Mouse (Mus musculus): ENCODE results near the gene Dcaf17.

Gene Dcaf17

DNA sequence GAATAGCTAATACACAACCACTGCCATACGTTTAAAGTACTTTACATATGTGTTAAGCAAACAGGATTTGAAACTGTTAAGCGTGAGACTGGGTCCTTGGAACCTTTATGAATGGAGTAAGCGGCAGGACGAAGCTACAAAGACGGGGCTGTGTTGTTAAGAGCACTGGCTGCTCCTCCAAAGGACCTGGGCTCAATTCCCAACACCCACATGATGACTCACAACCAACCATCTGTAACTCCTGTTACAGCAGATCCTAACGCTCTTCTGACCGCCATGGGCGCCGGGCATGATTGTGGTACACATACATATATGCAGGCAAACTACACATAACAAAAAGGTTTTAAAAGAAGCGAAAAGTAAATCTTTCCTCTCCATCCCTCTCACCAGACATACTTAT lies 65.7 kb downstream of the Dcaf17 start:
- in situ Hi-C loops (cut with MboI, MseI) = no loop called here

DNA sequence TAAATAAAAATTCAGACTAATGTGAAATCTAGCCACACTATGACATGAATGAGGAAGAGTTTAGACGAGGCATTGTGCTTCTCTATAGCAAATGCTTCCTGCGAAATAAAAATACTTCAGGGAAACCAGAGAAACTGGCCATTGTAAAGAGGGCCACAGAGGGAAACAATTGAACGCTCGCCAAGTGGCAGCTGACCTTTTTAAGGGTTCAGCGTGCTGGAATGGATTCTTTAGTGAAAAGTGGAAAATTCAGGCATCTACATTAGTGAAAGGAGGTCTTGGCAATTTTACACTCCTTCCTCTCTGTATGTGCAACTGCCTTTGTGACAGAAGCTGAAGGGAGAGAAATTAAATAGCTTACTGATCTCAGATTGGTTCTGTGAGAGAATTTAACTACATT lies 66.3 kb downstream of the Dcaf17 start:
- in situ Hi-C loops (cut with MboI, MseI) = no loop called here

DNA sequence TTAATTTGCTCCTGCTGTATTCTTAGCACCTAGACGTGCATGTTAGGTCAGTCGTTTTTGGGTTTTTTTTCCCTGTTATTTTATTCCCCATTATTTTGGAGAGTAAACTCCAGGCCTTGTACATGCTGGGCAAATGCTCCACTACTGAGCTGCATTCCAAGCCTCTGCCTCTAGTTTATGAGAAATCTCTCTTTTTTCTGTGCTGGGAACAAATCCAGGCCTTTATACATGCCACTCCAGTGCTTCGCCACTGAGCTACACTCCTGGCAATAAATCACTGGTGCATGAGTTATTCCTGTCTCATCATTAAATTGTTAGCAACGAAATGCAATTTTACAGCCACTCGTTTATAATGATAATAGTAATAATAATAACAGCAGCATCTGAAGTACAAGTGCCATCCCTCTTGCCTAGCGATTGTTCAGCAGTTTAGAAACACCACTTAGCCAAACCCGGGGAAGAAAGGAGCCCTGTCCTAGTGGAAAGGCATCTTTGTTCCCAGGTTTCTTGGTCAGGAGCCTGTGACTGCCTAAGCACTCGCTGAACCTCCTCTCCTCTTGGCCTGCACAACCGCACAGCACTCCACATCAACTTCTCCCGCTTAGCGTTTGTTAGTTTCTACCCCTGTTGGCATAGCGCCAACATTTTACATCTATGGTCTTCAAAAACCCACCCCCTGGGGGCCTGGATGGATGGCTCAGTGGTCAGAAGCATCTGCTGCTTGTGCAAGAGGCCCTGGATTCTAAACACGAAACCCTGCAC lies 67.3 kb downstream of the Dcaf17 start:
- in situ Hi-C loops (cut with MboI, MseI) = no loop called here

DNA sequence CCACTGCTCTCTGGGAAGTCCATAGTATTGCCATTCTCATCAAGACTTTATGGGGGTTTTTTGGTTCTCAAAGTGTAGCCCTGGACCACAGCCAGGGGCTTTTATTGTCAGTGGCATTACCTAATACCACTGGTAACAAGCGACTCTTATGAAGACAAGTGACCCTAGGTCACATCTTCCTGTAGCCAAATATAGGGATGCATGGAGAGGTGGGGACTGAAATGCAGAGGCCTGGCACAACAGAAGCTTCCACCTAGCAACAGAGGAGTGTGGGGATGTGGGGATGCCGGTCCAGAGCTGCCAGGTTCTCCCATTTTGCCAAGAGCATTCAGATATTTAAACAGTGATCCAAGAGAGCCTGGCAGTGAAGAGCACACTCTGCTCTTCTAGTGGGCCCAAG lies 68.5 kb downstream of the Dcaf17 start:
- in situ Hi-C loops (cut with MboI, MseI) = no loop called here

DNA sequence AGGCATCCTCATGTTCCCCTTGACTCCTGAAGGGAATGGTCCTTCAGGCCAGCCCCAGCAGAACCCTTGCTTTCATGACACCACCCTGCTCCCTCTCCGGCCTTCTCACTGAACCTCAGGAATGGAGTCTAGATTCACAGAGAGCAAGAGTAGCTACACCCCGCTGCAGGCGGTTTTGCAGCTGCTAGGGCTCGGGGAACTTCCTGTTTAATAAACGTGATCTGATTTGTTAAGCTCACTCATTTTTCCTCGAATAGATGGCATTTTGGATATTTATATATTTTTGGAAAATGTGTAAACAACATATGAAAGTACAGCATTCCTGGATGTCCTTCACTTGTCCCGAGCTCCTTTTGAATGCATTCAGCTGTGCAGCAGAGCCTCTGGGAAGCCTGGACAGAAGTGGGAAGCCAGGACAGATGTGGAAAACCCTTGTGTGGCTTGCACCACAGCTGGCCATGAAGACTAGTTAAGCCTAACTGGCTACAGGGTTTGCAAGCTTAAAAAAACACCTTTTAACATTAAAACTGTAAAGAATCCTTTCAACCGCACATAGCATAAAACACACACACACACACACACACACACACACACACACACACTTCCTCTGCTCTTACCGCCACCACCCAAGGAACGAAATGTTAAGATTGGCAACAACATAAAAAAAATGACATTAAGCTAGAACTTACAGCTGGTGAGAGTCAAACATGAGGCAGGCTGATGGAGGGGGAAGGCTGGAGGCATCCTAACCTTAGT lies 72.8 kb downstream of the Dcaf17 start:
- in situ Hi-C loops (cut with MboI, MseI) = no loop called here

DNA sequence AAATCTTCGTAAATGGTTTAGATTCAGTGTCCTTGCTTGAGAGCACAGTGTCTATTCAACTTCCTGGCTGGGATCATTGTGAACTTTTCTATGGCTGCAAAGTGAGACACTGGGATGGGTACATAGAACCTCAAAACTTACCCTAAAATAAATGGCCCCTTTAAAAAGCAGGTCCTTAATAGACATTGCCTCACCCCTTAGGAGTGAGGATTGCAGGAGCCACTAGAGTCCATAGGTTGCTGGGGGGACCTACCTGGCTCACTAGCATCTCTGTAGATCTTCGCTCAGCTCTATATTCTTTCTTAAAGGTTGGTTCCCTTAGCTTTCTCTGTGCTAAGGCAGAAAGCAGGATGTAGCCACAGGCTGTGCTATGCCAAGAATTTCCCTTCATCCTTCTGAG lies 75.2 kb downstream of the Dcaf17 start:
- in situ Hi-C loops (cut with MboI, MseI) = no loop called here

DNA sequence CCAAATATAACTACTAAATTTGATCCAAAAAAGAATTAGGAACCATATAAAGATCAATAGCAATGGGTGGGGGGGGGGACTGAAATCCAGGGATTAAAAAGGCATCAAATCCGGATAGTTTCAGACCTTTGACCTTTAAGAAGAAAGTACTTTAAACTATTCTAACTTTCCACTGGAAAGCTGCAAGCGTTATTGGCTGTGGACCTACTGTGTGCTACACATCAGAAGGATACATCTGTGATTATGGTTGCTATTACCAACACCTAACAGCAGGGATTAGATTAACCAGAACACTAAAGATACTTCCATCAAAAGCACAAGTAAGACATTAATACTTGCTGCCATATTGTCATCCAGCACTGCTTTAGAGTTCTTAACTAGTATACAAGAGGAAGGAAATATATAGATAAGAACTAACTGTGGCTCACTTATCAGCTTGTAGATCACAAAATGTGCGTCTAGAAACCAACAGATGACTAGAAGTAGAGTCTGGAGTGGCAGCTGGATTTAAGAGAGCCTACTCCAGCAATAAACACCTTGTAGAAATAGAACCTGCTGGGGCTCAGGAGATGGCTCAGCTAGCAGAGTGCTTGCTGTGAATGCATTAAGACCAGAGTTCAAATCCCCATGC lies 76.9 kb downstream of the Dcaf17 start:
- in situ Hi-C loops (cut with MboI, MseI) = no loop called here

DNA sequence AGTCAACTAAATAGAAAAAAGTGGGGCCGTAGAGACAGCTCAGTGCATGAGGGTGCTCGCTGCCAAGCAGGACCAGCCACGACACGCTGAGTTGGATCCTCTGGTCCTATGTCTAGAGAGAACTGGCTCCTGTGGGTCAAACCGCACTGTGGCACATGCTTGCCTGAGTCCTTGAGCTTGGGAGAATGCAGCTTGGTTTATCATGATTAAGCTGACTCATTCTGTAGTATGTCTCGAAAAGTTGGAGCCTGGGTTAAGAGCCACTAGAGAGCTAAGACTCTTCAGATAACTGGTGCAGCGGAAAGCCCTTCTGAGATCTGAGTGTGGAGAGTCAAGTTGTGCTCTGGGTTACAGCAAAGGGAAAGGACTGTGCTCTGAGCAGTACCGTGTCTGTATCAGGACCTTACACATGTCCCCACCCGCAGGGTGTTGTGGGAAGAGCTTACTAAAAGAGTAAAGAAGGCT lies 78.9 kb downstream of the Dcaf17 start:
- in situ Hi-C loops (cut with MboI, MseI) = no loop called here

DNA sequence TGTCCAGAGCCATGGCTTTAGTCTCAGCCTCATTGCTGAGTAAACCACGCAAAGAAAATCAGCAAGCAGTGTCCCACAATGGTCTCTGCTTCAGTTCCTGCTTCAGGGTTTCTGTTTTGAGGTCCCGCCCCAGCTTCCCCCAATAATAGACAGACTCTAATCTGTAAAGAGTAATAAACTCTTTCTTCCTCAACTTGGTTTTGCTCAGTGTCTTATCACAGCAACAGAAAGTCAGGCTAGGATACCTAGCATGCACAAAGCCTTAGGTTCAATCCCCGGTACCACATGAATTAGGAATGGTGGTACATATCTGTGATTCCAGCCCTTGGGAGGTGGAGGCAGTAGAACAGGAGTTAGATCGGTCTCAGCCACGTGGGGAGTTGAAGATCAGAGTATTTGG lies 79.7 kb downstream of the Dcaf17 start:
- in situ Hi-C loops (cut with MboI, MseI) = no loop called here

DNA sequence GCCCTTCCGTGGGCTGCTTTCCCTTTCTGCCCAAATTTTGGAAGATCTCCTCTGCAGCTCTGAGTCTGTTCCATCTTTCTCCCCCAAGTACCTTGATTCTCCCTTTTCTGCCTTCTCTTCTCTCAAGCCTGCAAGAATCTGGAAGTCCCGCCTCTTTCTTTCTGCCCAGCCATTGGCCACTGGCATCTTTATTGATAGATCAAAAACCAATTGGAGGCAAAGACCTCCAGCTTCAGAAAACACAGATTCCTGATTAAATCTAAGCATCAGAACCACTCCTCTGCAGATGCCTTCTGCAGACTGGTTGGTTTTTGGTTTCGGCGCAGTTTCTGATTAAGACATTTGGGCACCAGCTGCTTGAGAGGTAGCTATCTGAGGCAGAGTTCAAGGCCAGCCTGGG lies 85.5 kb downstream of the Dcaf17 start:
- in situ Hi-C loops (cut with MboI, MseI) = no loop called here

DNA sequence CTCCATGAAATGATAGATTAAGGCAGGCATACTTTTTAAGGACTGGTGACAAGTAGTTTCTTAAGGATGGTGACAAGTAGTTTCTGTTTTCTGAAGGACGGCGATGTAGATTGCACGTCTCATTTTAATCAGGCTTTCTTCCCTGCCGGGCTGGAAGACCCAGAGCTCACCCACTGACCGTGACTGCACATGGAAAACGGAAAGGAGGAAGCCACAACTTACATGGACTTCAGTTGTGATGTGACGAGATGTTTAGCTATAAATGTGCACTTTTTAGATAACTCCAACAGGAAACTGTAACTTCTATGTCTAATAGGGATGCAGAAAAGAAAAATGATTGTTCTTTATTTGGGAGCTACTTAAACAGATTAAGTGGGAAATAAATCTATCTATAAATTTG lies 87.3 kb downstream of the Dcaf17 start:
- in situ Hi-C loops (cut with MboI, MseI) = no loop called here

DNA sequence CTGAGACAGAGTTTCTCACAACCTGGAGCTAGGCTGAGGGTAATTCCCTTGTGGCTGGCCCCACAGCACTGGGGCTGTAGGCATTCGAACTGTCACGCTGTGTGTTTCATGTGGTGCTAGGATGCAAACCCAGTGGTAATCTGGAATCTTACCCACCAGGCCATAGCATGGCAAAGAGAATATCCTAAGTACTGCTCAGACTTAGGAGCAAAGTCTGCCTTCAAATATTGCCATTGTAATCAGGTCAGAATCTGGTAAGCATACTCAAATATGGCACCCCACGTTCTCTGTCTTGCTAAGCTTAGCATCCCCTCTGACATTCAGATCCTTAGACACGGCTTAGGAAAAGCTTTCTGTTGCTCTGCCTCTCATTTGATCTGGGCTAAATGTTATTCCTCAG lies 90.7 kb downstream of the Dcaf17 start:
- in situ Hi-C loops (cut with MboI, MseI) = no loop called here

DNA sequence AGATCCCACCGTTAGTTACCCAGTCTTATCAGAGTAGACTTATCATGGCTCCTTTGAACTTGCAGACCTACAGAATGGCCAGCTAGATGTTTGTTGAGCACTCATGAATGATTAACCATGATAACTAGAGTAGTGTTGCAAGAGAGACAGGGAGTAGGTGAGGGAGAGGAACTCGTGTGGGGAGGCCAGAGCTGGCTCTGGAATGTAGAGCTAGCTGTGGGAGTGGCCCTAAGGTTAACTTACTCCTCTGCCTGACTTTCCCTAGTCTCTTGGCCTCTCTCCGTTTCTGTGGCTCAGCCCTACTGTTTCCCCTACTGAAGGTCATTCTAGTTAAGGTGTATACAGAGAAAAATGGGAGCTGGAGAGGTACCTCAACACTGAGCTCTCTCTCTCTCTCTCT lies 91.1 kb downstream of the Dcaf17 start:
- in situ Hi-C loops (cut with MboI, MseI) = no loop called here

DNA sequence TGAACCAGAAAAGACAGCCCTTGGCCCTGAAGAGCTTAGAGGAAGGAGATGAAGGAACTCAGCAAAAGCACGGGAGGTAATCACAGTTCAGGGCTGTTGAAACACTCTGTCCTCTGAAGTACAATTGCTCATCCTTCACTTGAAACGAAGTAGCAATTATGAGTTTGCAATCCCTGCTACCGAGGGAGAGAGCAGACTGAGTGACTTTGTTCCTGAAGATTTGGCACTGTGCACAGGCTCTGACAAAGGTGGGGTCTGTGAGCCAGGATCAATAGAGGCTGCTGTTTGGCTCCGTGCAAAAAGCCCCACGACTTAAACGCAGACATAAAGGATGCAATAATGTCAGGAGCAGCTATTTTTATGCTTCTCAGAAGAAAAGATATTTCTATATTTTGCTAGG lies 92.7 kb downstream of the Dcaf17 start:
- in situ Hi-C loops (cut with MboI, MseI) = no loop called here

Measured in regulatory T cell (primary cell).